Mouse (Mus musculus): ENCODE results near the gene Ap1m2.

Ap1m2 gene

GRCm38 (mm10) chr9:21329041-21329440 lies 16.9 kb upstream of the Ap1m2 start:
- in situ Hi-C loops (cut with MboI; ENCODE audit: unreplicated experiment in 2 of 2): no loop called here

GRCm38 (mm10) chr9:21328041-21328440 lies 15.9 kb upstream of the Ap1m2 start:
- in situ Hi-C loops (cut with MboI; ENCODE audit: unreplicated experiment in 2 of 2): no loop called here

- in situ Hi-C loops (cut with MboI; ENCODE audit: unreplicated experiment in 2 of 2): no loop called here
Observed at GRCm38 (mm10) chr9:21327569-21327968, 15.4 kb upstream of the Ap1m2 start.

DNA sequence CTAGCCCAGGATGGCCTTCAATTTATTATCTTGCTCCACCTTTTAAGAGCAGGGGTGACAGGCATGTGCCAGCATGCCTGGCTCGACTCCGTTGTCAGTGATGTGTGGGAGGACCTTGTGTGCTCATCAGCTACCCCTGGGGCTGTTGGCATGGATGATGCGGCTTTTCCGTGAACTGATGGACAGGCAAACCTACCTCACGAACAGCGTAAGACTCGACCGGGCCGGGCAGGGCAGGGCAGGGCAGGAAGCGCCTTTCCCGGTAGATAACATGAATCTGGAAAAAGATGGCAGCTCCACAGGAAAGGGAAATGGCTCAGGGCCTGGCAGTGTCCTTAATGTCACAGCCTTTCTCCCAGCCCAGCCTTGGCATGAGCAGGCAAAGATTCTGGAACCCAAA lies 12.1 kb upstream of the Ap1m2 start:
- in situ Hi-C loops (cut with MboI; ENCODE audit: unreplicated experiment in 2 of 2): loop anchor here in 1 of 2 experiments (25.0 kb wide), 1 partner anchor 162 kb away; the partner anchor contains the start of gene Pde4a

DNA sequence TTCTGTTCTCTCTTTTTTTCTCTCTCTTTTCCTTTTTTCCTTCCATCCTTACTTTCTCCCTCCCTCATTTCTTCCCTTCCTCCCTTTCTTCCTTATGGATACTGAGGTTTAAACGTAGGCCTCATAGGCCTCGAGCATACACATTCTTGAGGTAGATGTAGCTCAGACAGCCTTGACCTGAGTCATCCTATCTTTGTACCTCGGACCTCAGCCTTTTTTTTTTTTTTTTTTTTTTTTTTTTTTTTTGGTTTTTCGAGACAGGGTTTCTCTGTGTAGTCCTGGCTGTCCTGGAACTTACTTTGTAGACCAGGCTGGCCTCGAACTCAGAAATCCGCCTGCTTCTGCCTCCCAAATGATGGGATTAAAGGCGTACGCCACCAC lies 10.8 kb upstream of the Ap1m2 start:
- in situ Hi-C loops (cut with MboI; ENCODE audit: unreplicated experiment in 2 of 2): loop anchor here in 1 of 2 experiments (25.0 kb wide), 1 partner anchor 161 kb away; the partner anchor contains the start of gene Pde4a

DNA sequence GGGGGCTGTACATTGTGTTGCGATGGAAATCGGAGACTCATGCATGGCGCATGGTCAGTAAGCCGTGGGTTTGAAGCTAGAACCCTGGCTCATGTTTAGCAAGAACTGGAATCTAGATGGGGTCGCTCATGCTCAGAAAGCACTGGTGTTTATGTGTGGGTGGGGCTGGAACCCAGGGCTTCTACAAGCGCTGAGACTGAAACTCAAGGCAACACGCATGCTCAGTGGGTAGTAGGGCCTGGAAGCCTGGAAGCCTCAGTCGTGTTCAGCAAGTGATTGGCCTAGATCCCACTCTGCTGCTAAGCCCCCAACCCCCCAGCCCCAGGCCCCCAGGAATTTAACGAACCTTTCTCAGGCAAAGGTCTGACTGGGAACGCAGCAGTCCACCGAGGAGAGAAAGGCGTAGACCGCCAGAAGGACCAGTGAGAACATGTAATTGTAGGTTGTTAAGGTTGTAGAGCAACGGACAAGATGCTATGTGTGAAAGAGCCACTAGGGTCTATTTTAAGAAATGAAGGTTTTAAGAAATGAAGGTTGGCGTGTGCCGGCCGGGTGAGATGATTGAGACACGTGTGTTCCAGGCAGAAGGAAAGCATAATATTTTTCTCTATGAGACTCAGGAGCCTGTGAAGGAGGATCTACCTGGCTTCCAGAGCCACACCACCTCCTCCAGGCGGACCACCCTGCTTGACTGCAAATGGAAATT lies 10.2 kb upstream of the Ap1m2 start:
- in situ Hi-C loops (cut with MboI; ENCODE audit: unreplicated experiment in 2 of 2): loop anchor here in 1 of 2 experiments (25.0 kb wide), 1 partner anchor 160 kb away; the partner anchor contains the start of gene Pde4a

GRCm38 (mm10) chr9:21321513-21321835 lies 9.3 kb upstream of the Ap1m2 start:
- in situ Hi-C loops (cut with MboI; ENCODE audit: unreplicated experiment in 2 of 2): loop anchor here in 1 of 2 experiments (25.0 kb wide), 1 partner anchor 159 kb away; the partner anchor contains the start of gene Pde4a

DNA sequence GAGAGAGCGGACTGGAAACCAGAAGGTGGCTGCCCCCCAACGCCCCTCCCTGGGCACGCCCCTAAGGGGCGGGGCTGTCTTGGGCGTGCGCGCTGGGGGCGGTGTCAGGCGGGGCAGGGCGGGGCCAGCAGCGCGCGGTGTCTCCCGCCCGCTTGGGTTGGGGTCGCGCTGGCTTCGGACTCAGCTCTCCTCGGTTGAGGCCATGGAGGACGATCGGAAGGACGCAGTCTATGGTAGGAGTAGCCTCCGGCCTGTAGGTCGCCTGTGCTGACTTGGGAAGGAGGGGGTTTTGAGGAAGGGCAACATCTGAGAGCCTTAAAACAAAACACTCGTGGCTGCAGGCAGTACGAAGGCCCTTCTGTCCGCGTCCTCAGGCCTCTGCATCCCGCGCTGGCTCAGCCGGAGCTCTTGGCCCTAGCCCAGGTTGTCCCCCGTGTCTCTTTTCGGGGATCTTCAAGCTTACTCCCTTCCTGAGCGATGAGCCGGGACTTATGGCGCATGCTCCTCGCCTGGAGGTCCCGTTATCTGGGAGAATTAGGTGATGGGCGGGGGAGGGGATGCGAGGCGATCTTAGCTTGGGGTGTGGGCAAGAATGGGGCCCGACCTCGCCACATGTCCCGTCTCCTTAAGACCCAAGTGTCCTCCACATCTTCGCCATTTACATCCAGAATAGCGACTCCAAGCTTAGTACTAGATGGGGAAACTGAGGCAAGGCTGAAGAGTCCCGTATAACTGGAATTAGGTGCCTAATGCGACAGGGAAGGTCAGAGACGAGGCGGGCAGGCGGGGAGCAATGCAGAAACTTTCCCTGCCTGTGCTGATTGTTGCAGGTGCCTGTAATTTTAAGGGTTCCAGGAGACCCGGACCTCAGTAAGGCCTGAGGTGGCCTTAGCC lies 8.7 kb upstream of the Ap1m2 start, which contains the start of gene Slc44a2:
TSS of gene Slc44a2 (plus strand) at position 80 of the 894 bp plus-strand sequence.
- in situ Hi-C loops (cut with MboI; ENCODE audit: unreplicated experiment in 2 of 2): loop anchor here in 1 of 2 experiments (25.0 kb wide), 1 partner anchor 159 kb away; the partner anchor contains the start of gene Pde4a

DNA sequence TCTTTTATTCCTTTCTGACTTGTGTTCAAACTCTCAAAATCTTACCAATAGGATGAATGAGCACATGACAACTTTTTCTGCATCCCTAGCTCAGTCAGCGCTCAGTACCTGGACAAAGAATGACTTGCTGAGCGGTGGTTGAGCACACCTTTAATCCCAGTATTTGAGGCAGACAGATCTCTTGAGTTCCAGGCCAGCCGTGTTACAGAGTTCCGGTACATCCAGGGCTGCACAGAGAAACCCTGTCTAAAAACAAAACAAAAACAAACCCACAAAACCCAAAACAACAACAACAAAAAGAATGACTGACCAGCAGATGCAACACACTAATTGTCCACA lies 8.1 kb upstream of the Ap1m2 start:
- in situ Hi-C loops (cut with MboI; ENCODE audit: unreplicated experiment in 2 of 2): loop anchor here in 1 of 2 experiments (25.0 kb wide), 1 partner anchor 158 kb away; the partner anchor contains the start of gene Pde4a

GRCm38 (mm10) chr9:21319503-21319902 lies 7.4 kb upstream of the Ap1m2 start:
- in situ Hi-C loops (cut with MboI; ENCODE audit: unreplicated experiment in 2 of 2): loop anchor here (5.0 to 25.0 kb wide), 2 partner anchors 33 to 157 kb away; partner anchors contain the start of gene Pde4a (in 1 of the 2)

DNA sequence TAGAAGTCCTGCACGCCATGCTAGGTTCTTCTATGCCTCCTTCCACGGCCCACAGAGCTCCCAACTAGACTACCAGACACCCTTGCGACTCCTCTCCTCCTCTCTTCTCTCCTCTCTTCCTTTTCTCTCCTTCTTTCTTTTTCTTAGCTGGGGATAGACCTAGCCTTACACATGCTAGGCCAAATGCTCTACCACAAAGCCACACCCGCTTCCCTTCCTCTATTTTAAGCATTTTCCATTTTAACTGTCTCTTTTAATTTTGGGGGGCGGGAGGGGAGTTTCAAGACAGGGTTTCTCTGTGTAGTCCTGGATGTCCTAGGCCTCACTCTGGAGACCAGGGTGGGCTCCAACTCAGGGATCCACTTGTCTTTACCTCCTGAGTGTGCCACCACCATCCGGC lies 6.7 kb upstream of the Ap1m2 start:
- in situ Hi-C loops (cut with MboI; ENCODE audit: unreplicated experiment in 2 of 2): loop anchor here (5.0 to 25.0 kb wide), 2 partner anchors 34 to 156 kb away; partner anchors contain the start of gene Pde4a (in 1 of the 2)

GRCm38 (mm10) chr9:21316696-21317095 lies 4.6 kb upstream of the Ap1m2 start:
- in situ Hi-C loops (cut with MboI; ENCODE audit: unreplicated experiment in 2 of 2): loop anchor here (5.0 to 25.0 kb wide), 2 partner anchors 36 to 154 kb away; partner anchors contain the start of gene Pde4a (in 1 of the 2)

DNA sequence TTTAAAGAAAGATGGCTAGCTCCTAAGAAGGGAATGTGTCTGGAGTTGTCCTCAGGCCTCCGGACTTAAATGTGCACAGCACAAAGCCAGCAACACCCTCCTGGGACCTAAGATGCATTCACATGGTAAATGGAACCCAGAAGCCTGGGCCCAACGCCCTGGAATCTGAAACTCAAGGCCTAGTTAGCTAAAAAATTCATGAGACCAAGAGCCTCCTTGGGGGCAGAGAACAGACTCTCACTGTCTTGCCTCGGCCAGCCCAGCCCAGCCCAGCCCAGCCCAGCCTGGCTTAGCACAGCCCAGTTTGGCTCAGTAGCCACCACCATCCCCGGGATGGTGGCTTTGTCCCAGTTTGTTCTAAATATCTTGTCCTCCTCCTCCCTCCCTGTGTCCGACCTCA lies 3.3 kb upstream of the Ap1m2 start:
- in situ Hi-C loops (cut with MboI; ENCODE audit: unreplicated experiment in 2 of 2): loop anchor here (5.0 to 25.0 kb wide), 2 partner anchors 37 to 153 kb away; partner anchors contain the start of gene Pde4a (in 1 of the 2)

DNA sequence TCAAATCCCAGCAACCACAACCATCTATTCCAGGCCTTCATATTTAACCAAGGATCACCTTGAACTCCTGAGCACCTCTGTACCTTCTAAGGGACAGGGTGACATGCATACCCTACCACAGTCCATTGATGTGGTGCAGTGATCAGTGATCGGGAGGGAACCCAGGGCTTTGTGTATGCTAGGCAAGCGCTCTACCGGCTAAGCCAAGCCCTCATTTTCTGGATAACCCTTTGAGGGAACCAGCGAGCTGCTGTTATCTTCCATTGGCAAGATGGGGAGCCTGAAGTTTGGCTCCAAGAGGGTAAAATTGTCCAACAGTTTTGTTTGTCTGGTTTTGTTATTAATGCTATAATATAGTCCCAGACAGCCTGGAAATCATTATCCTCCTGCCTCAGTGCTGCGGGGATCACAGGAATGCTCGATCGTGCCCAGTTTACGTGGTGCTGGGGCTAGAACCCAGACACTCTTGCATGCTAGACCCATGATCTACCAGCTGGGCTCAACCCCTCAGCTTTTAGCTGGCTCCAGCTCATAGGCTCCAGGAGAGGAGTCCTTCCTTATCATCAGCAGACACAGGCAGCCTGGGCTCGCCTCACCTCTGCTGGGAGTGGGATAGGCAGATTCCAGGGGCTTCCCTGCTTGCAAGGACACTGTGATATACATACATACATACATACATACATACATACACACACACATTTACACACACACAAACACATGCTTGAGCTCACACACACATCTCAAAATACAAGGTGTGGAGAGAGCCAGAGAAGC lies 2.4 kb upstream of the Ap1m2 start:
- in situ Hi-C loops (cut with MboI; ENCODE audit: unreplicated experiment in 2 of 2): loop anchor here (5.0 to 25.0 kb wide), 5 partner anchors 38 to 152 kb away; partner anchors contain the start of genes Pde4a (in 1 of the 2) and Qtrt1 (in 1 of the 2)

DNA sequence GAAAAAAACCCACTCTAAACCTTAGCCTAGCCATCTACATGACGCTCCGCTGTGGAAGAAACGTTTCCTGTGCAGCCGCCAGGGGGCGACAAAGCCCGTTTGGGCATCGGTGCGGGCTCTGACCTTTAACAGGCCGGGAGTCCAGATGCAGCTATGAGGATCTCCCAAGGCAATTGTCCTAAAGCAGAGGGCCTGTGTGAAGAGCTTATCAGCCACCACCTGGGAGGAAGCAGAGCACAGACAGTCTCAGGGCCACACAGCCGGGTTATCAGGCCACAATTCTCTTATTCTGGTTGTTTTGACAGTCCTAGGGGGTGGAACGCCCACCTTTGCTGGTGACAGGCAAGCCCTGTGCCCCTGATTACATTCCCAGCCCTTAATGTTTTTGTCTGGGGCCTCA lies 1.3 kb upstream of the Ap1m2 start:
- in situ Hi-C loops (cut with MboI; ENCODE audit: unreplicated experiment in 2 of 2): loop anchor here (5.0 to 25.0 kb wide), 5 partner anchors 39 to 151 kb away; partner anchors contain the start of genes Pde4a (in 1 of the 2) and Qtrt1 (in 1 of the 2)

DNA sequence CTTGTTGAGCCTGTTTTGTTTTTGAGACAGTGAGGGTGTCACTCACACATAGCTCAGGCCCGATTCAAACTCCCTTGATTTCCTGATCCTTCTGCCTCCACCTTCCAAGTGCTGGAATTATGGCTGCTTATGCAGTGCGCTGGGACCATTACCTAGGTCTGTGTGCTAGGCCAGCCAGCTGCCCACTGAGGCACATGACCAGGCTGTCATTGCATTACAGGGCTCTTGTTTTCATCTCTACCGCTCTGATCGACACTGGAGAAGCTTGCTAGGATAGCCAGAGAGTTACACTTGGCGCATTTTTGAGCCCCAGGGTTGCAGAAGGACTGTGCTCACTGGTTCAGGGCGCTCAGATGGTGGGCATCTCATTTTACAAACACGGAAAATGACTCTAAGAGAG lies 442 bp downstream of the Ap1m2 start:
- in situ Hi-C loops (cut with MboI; ENCODE audit: unreplicated experiment in 2 of 2): loop anchor here (5.0 to 25.0 kb wide), 5 partner anchors 41 to 149 kb away; partner anchors contain the start of genes Pde4a (in 1 of the 2) and Qtrt1 (in 1 of the 2)

DNA sequence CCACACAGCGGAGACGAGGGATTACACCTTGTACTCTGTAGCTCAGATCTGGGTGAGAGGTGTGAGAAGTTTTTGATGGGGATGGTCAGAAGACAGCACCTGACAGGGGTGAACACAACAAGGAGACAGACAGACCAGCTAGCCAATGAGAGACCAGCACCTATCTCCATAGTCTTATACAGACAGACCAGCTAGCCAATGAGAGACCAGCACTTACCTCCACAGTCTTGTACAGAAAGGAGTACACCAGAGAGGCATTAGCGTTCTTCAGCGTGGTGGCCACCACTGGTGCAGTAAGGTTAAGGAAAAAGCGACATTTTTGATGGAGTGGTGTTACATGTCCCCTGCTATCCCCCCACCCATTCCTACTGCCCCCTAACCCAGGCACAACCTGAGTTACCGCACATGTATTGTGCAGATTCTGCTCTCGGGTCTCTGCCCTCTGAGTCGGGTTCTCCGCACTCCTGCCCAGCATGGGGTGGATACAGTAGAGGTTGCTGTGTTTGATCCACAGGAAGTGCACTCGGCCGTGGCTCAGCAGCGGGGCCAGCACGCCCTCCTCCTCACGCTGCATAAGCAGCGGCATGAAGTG lies 2.9 kb downstream of the Ap1m2 start:
- in situ Hi-C loops (cut with MboI; ENCODE audit: unreplicated experiment in 2 of 2): loop anchor here in 1 of 2 experiments (25.0 kb wide), 1 partner anchor 147 kb away; the partner anchor contains the start of gene Pde4a

GRCm38 (mm10) chr9:21305065-21305464 lies 7.1 kb downstream of the Ap1m2 start:
- in situ Hi-C loops (cut with MboI; ENCODE audit: unreplicated experiment in 2 of 2): loop anchor here in 1 of 2 experiments (25.0 kb wide), 1 partner anchor 143 kb away; the partner anchor contains the start of gene Pde4a

- in situ Hi-C loops (cut with MboI; ENCODE audit: unreplicated experiment in 2 of 2): no loop called here
Observed at GRCm38 (mm10) chr9:21299014-21299413, 13.1 kb downstream of the Ap1m2 start.
